Mouse (Mus musculus): ENCODE data around the gene Gm49318. TPM values are rescaled to one million over a fixed set of nuclear protein-coding genes. Genes with fewer than 3 reads are reported as not detected.
A peak's percentile ranks its signal among the peaks of the same experiment; 100 is the strongest.
"Not testable (repeated sequence)": the region's sequence is repeated elsewhere in the genome, so short reads cannot be mapped to it uniquely, and the experiment has no call there.

The Gm49318 gene
- polyA plus RNA-seq, 1 experiment from 2014 or later = not detected

DNA sequence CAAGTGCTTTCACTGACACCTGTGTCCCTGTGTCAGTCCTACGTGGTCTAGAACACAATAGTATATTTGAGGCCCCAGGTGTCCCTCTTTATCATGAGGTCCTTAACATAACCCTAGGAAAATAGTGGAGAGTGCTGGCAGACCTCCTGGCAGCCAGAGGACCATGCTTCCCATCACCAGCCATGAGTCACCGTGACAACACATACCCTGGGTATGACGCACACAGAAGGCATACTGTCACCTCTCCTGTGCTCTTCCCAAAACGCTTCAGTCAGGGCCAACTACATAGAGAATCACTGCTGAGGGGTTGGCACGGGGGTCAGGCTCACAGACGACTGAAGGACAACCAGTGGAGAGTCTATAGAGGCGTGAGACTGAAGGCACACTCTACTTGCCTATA lies 18.9 kb upstream of the Gm49318 start:
- Histone ChIP-seq H3K4me3 (replicated peaks) (no peak overlapping the region), H3K27me3 (0 out of 2 replicates have a peak, but pooled peaks cover 5% of the 10 kb centered on the region), H3K4me1 (peaks cover 8% of the 10 kb centered on the region), H3K36me3 (no peaks in the 10 kb centered on the region), H3K27ac (no peak overlapping the region), H3K9ac (no peak overlapping the region), H3K4me2 (no peak overlapping the region), H3K9me3 (replicated peaks) (no peaks in the 10 kb centered on the region)
- ATAC-seq (replicated peaks; ENCODE audit: low FRiP score) = no peak
- 86% methylated on average over 7 of the region's 7 CpGs for WGBS

DNA sequence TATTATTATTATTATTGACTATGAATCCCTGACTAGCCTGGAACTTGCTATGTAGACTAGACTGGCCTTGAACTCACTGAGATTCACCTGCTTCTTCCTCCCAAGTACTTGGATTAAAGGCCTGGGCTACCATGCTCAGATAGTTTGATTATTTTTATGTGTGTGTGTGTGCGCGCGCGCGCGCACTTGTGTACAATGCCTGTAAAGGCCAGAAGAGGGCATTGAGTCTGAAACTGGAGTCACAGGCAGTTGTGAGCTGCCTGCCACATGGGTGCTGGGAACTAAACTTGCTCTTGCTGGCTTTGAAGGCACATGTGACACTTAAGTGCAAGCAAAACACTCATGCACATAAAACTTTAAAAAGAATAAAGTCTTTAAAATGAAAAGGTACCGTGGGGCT lies 18.2 kb upstream of the Gm49318 start:
- no peak overlapping the region for H3K27ac ChIP-seq
- H3K4me1 ChIP-seq = peaks cover 14% of the 10 kb centered on the region
- H3K27me3 ChIP-seq = 0 out of 2 replicates have a peak, but pooled peaks cover 5% of the 10 kb centered on the region
- no peak overlapping the region for H3K4me3 ChIP-seq (replicated peaks)
- no peak overlapping the region for H3K9ac ChIP-seq
- H3K9me3 ChIP-seq (replicated peaks) = no peaks in the 10 kb centered on the region
- H3K4me2 ChIP-seq = no peak overlapping the region
- no peak for ATAC-seq (replicated peaks; ENCODE audit: low FRiP score)
- WGBS = 95% methylated on average over 7 of the region's 7 CpGs
- no peaks in the 10 kb centered on the region for H3K36me3 ChIP-seq

DNA sequence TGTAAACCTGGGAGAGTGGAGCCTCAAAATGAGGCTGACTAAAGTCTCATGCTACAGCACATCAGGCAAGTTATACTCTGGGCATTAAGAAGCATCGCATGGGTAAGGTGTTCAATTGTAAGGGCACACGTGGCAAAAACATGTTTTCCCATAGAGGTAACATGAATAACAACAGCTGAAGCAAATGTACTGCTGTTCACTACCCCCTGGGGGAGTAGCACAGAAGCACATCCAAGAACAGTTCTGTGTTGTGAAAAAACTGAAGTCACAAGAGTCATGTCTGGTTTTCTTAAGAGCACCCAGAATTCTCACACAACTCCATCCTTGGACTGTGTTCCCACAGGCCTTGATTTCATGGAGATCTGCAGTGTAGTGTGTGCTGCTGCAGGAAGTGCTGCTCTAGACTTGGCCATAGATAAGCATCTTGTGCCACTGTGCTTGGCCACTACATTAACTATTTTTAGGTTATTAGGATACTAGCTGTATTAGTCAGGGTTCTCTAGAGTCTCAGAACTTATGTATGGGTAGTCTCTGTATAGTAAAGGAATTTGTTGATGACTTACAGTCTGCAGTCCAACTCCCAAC lies 16.1 kb upstream of the Gm49318 start:
- Histone ChIP-seq H3K4me3 (replicated peaks) (no peak overlapping the region), H3K9me3 (replicated peaks) (no peaks in the 10 kb centered on the region), H3K4me1 (peaks cover 24% of the 10 kb centered on the region), H3K9ac (no peak overlapping the region), H3K36me3 (peaks cover 6% of the 10 kb centered on the region; the same call in 1 of the 2 replicates), H3K4me2 (no peak overlapping the region), H3K27ac (no peak overlapping the region), H3K27me3 (no peaks in the 10 kb centered on the region)
- ATAC-seq (replicated peaks; ENCODE audit: low FRiP score) = no peak
- WGBS = 88% methylated on average over 2 of the region's 2 CpGs

DNA sequence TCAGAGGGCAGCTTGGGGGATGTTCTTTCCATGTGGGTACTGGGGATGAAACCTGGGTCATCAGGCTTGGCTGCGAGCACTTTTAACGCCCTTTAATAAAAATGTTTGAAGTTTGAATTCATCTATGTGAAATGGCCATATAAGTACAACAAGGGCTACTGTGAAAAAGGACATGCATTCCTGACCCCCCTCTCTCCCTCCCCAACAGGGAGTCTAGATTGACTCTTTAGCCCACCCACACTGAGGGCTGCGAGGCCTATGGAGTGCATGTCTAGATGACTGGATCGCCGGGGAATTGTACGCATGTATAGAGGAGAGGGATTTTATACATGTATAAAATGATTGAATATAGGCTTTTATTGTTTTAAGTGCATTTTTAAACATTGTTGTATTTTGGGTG lies 15.0 kb upstream of the Gm49318 start:
- WGBS = 49% methylated on average over 6 of the region's 6 CpGs

DNA sequence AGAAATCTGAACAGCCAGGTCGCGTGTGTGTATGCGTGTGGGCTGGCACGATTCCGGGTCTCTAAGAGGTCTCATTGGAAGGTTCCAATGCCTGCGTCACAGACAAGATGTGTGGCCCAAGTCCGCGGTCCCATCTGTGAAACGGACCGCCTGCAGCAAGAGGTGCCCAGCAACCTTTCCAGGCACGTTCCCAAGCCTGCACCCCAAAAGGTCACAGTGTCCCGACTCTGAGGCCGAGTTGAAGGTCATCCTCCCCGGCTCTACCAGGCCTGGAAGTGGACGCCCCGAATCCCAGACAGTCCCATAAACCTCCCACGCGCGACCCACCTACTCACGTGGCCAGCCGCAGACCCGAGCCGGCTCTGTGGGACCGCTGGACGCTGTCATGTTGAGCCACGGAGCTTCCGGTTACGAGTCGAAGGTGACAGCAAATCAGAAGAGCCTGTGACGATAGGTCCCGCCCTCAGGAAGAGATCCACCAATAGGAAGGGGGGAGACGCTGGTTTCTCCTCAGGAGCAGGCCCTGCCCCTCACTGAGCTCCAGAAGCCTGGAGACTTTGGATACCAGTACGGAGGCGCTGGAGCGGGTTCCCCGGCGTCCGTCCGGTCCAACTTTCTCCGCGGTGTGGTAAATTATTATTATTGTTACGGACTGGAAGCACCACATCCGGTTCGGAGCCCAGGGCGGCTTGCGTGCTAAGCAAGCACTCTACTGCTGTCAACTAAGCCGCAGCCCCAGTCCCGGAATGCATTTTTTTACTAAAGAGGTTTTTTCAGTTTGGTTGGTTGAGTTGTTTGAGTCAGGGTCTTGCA lies 14.2 kb upstream of the Gm49318 start, which contains the start of gene Ecsit:
Gene Ecsit (minus strand): TSS at position 417 of the 813 bp plus-strand sequence.
- peak within 1 kb of the TSS; percentile 67 for H3K9ac ChIP-seq
- no peaks in the 10 kb centered on the region for H3K27me3 ChIP-seq
- H3K4me1 ChIP-seq = peaks cover 24% of the 10 kb centered on the region
- H3K9me3 ChIP-seq (replicated peaks) = no peaks in the 10 kb centered on the region
- H3K36me3 ChIP-seq = peaks cover 10% of the 10 kb centered on the region; the same call in 1 of the 2 replicates
- H3K4me2 ChIP-seq = peak within 1 kb of the TSS; percentile 79
- H3K27ac ChIP-seq = peak within 1 kb of the TSS; percentile 90
- under 1% methylated on average over 48 of the region's 48 CpGs for WGBS
- H3K4me3 ChIP-seq (replicated peaks) = peak within 1 kb of the TSS; percentile 80
- peak; percentile 98 for ATAC-seq (replicated peaks; ENCODE audit: low FRiP score)

More for the DNA sequence above, 15.0 kb upstream of the Gm49318 start:
- H3K4me3 ChIP-seq (replicated peaks) = peak overlapping the region; percentile 80
- no peaks in the 10 kb centered on the region for H3K27me3 ChIP-seq
- H3K36me3 ChIP-seq = peaks cover 6% of the 10 kb centered on the region; the same call in 1 of the 2 replicates
- no peak for ATAC-seq (replicated peaks; ENCODE audit: low FRiP score)
- H3K4me1 ChIP-seq = peaks cover 24% of the 10 kb centered on the region
- peak overlapping the region; percentile 79 for H3K4me2 ChIP-seq
- peak overlapping the region; percentile 90 for H3K27ac ChIP-seq
- no peaks in the 10 kb centered on the region for H3K9me3 ChIP-seq (replicated peaks)
- H3K9ac ChIP-seq = peak overlapping the region; percentile 67

DNA sequence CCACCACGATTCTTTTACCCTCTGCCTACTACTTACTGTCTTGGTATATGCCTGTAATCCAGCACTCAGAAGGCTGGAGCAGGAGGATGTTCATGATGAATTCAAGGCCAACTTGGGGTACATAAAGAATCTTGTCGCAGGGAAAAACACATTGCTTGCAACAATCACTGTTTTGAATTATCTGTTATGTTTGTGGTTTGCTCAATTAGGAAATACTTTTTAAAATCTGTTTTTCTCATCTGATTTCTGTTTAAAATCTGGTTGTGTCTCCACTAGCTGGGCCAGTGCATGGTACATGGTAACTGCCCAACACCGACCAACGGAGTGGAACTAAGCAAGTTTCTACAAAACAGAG lies 13.6 kb upstream of the Gm49318 start:
- Histone ChIP-seq H3K9ac (peak overlapping the region; percentile 67), H3K36me3 (peaks cover 16% of the 10 kb centered on the region), H3K4me3 (replicated peaks) (peak overlapping the region; percentile 80), H3K27me3 (no peaks in the 10 kb centered on the region), H3K27ac (peak overlapping the region; percentile 90), H3K9me3 (replicated peaks) (no peaks in the 10 kb centered on the region), H3K4me2 (peak overlapping the region; percentile 79), H3K4me1 (peaks cover 24% of the 10 kb centered on the region)
- no peak for ATAC-seq (replicated peaks; ENCODE audit: low FRiP score)
- 33% methylated on average over 4 of the region's 4 CpGs for WGBS

DNA sequence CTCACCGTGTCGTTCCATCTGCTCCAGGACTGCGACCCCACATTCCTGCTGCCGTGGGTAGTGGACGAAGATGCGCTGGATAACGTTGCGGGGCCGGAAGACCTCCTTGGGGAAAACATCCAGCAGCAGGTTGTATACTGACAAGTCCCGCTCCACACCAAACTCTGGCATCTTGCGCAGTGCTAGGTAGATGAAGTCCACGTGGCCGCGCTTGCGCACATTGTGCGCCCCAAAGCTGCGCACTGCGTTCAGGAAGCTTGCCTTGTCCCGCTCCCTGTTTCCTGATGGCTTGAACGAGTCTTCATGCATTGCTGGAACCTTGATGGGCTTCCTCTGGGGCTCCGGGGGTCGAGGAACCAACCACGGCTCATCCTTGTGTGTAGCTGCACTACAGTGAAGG lies 5.2 kb upstream of the Gm49318 start:
- Histone ChIP-seq H3K9me3 (replicated peaks) (no peaks in the 10 kb centered on the region), H3K4me1 (peaks cover 11% of the 10 kb centered on the region), H3K36me3 (peaks cover 55% of the 10 kb centered on the region), H3K27me3 (no peaks in the 10 kb centered on the region), H3K27ac (no peak overlapping the region), H3K4me2 (no peak overlapping the region), H3K4me3 (replicated peaks) (no peak overlapping the region), H3K9ac (no peak overlapping the region)
- no peak for ATAC-seq (replicated peaks; ENCODE audit: low FRiP score)
- 89% methylated on average over 23 of the region's 23 CpGs for WGBS

DNA sequence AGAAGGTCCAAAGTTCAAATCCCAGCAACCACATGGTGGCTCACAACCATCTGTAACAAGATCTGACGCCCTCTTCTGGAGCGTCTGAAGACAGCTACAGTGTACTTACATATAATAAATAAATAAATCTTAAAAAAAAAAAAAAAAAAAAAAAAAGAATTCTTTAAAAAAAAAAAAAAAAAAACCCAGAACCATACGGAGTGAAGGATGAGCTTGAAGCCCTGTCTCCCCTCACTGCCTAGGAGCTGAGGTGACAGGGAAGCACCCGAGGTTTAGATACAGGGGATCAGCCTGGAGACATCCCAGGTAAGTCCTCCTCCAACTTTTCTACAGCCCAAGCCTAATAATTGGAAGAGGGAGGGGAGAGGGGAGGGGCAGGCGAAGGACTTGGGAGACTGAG lies 4.7 kb upstream of the Gm49318 start:
- H3K4me3 ChIP-seq (replicated peaks); ATAC-seq (replicated peaks; ENCODE audit: low FRiP score); H3K9me3 ChIP-seq (replicated peaks); H3K27me3 ChIP-seq; H3K27ac ChIP-seq; H3K4me2 ChIP-seq; H3K9ac ChIP-seq: not testable (repeated sequence)
- H3K4me1 ChIP-seq = peaks cover 11% of the 10 kb centered on the region
- peaks cover 53% of the 10 kb centered on the region for H3K36me3 ChIP-seq
- whole genome bisulfite sequencing = 88% methylated on average over 5 of the region's 5 CpGs

DNA sequence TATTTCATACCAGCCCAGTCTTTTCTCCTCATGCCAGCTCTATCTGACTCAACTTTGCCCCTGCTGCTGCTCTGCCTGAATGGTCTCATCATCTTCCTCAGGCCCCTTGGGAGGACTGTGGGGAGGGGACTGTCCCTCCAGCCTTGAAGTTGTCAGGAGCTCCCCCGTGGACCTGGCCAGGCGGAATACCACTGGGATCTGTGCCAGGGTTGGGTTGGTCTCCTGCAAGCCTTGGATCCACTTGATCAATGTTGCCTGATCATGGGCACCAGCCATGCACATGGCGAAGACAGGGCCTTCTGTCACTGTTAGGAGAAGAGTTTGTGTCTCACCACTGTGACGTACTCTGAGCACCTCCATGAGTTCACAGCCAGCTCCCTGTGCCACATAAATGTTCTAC lies 1.2 kb upstream of the Gm49318 start:
- 94% methylated on average over 4 of the region's 4 CpGs for WGBS
- Histone ChIP-seq H3K9ac (no peak overlapping the region), H3K9me3 (replicated peaks) (no peaks in the 10 kb centered on the region), H3K27ac (no peak overlapping the region), H3K36me3 (peaks cover 47% of the 10 kb centered on the region), H3K4me2 (peak overlapping the region; percentile 64; the same call in 1 of the 2 replicates), H3K4me1 (peaks cover 24% of the 10 kb centered on the region), H3K4me3 (replicated peaks) (no peak overlapping the region), H3K27me3 (no peaks in the 10 kb centered on the region)
- ATAC-seq (replicated peaks; ENCODE audit: low FRiP score) = no peak

DNA sequence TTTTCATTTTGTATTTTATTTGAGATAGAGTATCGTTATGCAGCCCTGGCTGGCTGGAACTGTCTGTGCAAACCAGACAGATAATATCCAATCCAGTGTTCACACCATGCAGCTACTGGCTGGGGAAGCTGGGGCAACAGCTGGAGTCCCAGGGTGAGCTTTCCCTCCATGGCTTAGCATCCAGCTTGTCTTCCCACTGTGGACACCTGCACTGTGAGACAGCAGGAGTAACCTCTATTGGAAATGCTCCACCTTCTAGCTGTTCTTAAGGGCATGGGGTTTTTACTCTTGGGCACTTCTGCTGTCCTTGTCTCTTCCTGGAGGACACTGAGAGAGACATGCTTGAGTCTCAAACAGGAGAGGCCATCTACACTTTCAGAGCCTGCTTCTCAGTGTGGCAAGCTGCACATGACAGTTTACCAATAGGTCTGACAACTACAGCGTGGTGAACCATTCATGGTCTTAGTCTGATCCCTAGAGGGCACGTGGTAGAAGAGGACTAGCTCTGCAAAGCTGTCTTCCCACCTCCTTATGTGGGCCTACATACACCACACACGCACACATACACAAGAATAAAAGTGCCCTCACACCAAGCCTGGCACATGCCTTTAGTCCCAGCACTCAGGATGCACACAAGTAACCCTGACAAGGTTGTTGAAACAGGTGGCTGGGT lies 1.0 kb downstream of the Gm49318 start:
- H3K4me1 ChIP-seq = peaks cover 24% of the 10 kb centered on the region
- peak overlapping the region; percentile 34 for H3K9ac ChIP-seq
- peak overlapping the region; percentile 91 for H3K4me3 ChIP-seq (replicated peaks)
- WGBS = 75% methylated on average over 4 of the region's 4 CpGs
- peak; percentile 9 for ATAC-seq (replicated peaks; ENCODE audit: low FRiP score)
- H3K27ac ChIP-seq = peak overlapping the region; percentile 99
- no peaks in the 10 kb centered on the region for H3K27me3 ChIP-seq
- peaks cover 50% of the 10 kb centered on the region for H3K36me3 ChIP-seq
- H3K9me3 ChIP-seq (replicated peaks) = no peaks in the 10 kb centered on the region
- peak overlapping the region; percentile 64 for H3K4me2 ChIP-seq

DNA sequence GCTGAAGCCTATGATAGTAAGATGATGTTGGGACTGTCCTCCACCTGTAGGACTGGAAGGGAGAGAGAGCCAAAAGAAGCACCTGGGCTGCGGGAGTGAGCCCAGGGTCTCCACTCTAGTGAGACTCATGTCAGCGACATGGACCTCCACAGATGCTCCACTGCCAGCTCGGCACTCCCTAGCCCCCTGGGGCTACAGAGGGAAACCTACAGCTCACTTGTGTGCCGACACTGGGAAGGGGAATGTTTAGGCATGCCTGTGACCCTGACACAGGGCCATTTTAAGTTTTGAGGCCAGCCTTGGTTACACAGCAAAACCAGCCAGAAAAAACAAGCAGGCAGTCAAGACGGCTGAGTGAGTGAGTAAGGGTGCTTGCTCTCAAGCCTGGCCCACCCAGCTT lies 3.9 kb downstream of the Gm49318 start:
- Histone ChIP-seq H3K4me1 (peaks cover 21% of the 10 kb centered on the region), H3K27ac (no peak overlapping the region), H3K4me3 (replicated peaks) (no peak overlapping the region), H3K9me3 (replicated peaks) (no peaks in the 10 kb centered on the region), H3K36me3 (peaks cover 55% of the 10 kb centered on the region), H3K9ac (no peak overlapping the region), H3K4me2 (no peak overlapping the region), H3K27me3 (no peaks in the 10 kb centered on the region)
- no peak for ATAC-seq (replicated peaks; ENCODE audit: low FRiP score)
- 77% methylated on average over 5 of the region's 5 CpGs for WGBS

DNA sequence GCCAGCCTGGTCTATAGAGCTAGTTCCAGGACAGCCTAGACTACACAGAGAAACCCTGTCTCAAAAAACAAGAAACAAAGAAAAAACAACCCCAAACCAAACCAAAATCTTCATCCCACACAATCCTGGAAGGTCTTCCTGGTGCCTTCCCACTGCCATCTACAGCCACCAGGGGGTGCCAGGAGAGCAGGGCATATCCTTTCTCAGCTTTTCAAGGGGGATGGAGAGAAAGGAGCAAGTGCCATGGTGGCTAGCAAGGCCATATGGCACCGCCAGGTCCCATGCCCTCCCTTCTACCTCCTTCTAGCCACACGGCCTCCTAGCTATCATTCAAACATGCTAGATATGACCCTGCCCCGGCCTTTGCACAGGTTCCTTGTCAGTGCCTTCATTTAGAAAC lies 4.6 kb downstream of the Gm49318 start:
- ATAC-seq (replicated peaks; ENCODE audit: low FRiP score) = no peak
- H3K27me3 ChIP-seq = no peaks in the 10 kb centered on the region
- H3K9ac ChIP-seq = no peak overlapping the region
- no peak overlapping the region for H3K4me3 ChIP-seq (replicated peaks)
- H3K4me2 ChIP-seq = no peak overlapping the region
- peaks cover 62% of the 10 kb centered on the region for H3K36me3 ChIP-seq
- no peak overlapping the region for H3K27ac ChIP-seq
- H3K4me1 ChIP-seq = peaks cover 13% of the 10 kb centered on the region
- 68% methylated on average over 3 of the region's 3 CpGs for WGBS
- no peaks in the 10 kb centered on the region for H3K9me3 ChIP-seq (replicated peaks)

All from kidney, embryonic 15.5 days (tissue).